Mouse (Mus musculus): ENCODE results near the gene Poldip2.

DNA sequence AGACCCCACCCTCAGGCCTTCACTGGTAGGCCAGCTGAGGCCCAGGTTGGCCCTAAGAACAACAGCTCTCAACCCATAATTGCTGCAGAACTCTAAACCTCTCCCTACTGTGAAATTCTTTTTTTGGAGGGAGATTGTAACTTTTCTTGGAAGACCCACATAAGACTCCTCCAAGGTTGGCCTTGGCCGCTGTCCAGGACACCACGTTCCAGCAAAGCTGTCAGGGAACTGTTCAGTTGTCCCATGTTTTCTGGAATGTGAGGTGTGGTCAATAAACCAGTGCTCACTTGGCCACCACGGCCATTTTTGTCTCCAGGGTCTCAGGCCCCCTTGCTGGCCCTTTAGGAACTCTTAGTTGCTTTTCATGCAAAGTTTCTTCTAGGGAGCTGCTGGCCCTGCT, 9.9 kb downstream of the Poldip2 start:
- TF ChIP-seq CTCF (IDR thresholded peaks at IDR 0.05; ENCODE audit: low read depth) (no peak), EP300 (optimal IDR thresholded peaks at IDR 0.05) (no peak)
